Mouse (Mus musculus) midbrain, embryonic 11.5 days (tissue): Measurements from ENCODE around the gene Tns3. TPM values are rescaled to one million over a fixed set of nuclear protein-coding genes. Genes with fewer than 3 reads are reported as not detected.

ENCODE experiments used
- ATAC-seq: fragments of 200-750 bp; cut with Nextera tagmentation; 2 replicates; pipeline ENCODE4 v1.8.0; 2017; ENCODE audit warnings: moderate TSS enrichment, moderate library complexity; ENCODE audit not compliant: low FRiP score
- DNase-seq: peaks from one replicate; pipeline ENCODE4 v3.0.0; 2015; ENCODE audit warnings: low spot score; ENCODE audit errors: missing footprints
- H3K27ac ChIP-seq: fragments of 300-500 bp; sonication (generic); 2 replicates; pipeline ENCODE4 v1.5.1; 2014; ENCODE audit warnings: low read depth, low read length
- H3K27me3 ChIP-seq: fragments of 300-500 bp; sonication (generic); 2 replicates; pipeline ENCODE4 v1.6.1; 2014; ENCODE audit warnings: mild to moderate bottlenecking, low read length, moderate library complexity, mixed read lengths; ENCODE audit not compliant: control insufficient read depth, insufficient read depth
- H3K36me3 ChIP-seq: fragments of 300-500 bp; sonication (generic); 2 replicates; pipeline ENCODE4 v1.6.1; 2014; ENCODE audit warnings: mild to moderate bottlenecking, low read length, moderate library complexity, mixed read lengths; ENCODE audit not compliant: control insufficient read depth, insufficient read depth
- H3K4me1 ChIP-seq: fragments of 300-500 bp; sonication (generic); 2 replicates; pipeline ENCODE4 v1.6.1; 2014; ENCODE audit warnings: low read length; ENCODE audit not compliant: control insufficient read depth, insufficient read depth
- H3K4me2 ChIP-seq: fragments of 300-500 bp; sonication (generic); 2 replicates; pipeline ENCODE4 v1.6.1; 2014; ENCODE audit warnings: mild to moderate bottlenecking, moderate library complexity
- H3K4me3 ChIP-seq: fragments of 300-500 bp; sonication (generic); 2 replicates; pipeline ENCODE4 v1.5.1; 2014; ENCODE audit warnings: low read depth, low read length
- H3K9ac ChIP-seq: fragments of 300-500 bp; sonication (generic); 2 replicates; pipeline ENCODE4 v1.6.1; 2014; ENCODE audit warnings: low read length
- H3K9me3 ChIP-seq: fragments of 300-500 bp; sonication (generic); 2 replicates; pipeline ENCODE4 v1.6.1; 2016; ENCODE audit warnings: low read length; ENCODE audit not compliant: control insufficient read depth
- WGBS: fragments of 180-500 bp; shearing (Covaris S2); extraction: QIAGEN DNeasy Blood & Tissue Kit; methylation state at CpG from one replicate; pipeline ENCODE4 v1.1.7; 2014; 5-methylcytosine and 5-hydroxymethylcytosine counted together
- polyA plus RNA-seq: library from polyadenylated mRNA; unstranded; fragments of >200 nt; fragmentation: Nextera tagmentation; extraction: Ambion mirVana; gene quantifications from 2 replicates; pipeline ENCODE4 v1.2.1, GENCODE M21; 2014

Tns3 gene
- polyA plus RNA-seq = 4.9 and 5.0 TPM in 2 replicates

- Histone ChIP-seq H3K9ac (peak within 1 kb of the TSS; percentile 83), H3K4me3 (peak within 1 kb of the TSS; percentile 64), H3K9me3 (no peaks in the 10 kb centered on the region), H3K36me3 (no peaks in the 10 kb centered on the region), H3K4me1 (peaks cover 9% of the 10 kb centered on the region), H3K4me2 (peak within 1 kb of the TSS; percentile 97), H3K27ac (no peak within 1 kb of the TSS), H3K27me3 (peaks cover 6% of the 10 kb centered on the region)
- ATAC-seq (peak; percentile 83), DNase-seq (no peak)
- under 1% methylated on average over 37 of the region's 37 CpGs for WGBS
These were observed at the start of gene Tns3 for GRCm38 (mm10) chr11:8664393-8664743. TSS of gene Tns3 (minus strand) at chr11:8664535.

GRCm38 (mm10) chr11:8706246-8707041, 42.1 kb upstream of the Tns3 start:
- H3K4me2 ChIP-seq = no peak overlapping the region
- 74% methylated on average over 8 of the region's 8 CpGs for WGBS
- H3K9ac ChIP-seq = no peak overlapping the region
- no peak for ATAC-seq
- no peaks in the 10 kb centered on the region for H3K4me1 ChIP-seq
- H3K4me3 ChIP-seq = no peak overlapping the region
- no peaks in the 10 kb centered on the region for H3K27me3 ChIP-seq
- no peaks in the 10 kb centered on the region for H3K9me3 ChIP-seq
- no peak overlapping the region for H3K27ac ChIP-seq
- no peaks in the 10 kb centered on the region for H3K36me3 ChIP-seq
- peak; percentile 51 for DNase-seq

GRCm38 (mm10) chr11:8705156-8705555, 40.8 kb upstream of the Tns3 start:
- H3K36me3 ChIP-seq = no peaks in the 10 kb centered on the region
- peaks cover under 1% of the 10 kb centered on the region; the same call in 1 of the 2 replicates for H3K4me1 ChIP-seq
- no peak overlapping the region for H3K27ac ChIP-seq
- H3K4me3 ChIP-seq = no peak overlapping the region
- H3K27me3 ChIP-seq = no peaks in the 10 kb centered on the region
- H3K4me2 ChIP-seq = no peak overlapping the region
- no peak overlapping the region for H3K9ac ChIP-seq
- WGBS = 71% methylated on average over 1 of the region's 1 CpGs
- no peaks in the 10 kb centered on the region for H3K9me3 ChIP-seq
- DNase-seq = no peak
- no peak for ATAC-seq

- H3K9me3 ChIP-seq = no peaks in the 10 kb centered on the region
- no peak overlapping the region for H3K4me3 ChIP-seq
- ATAC-seq (no peak), DNase-seq (no peak)
- H3K4me2 ChIP-seq = no peak overlapping the region
- no peak overlapping the region for H3K9ac ChIP-seq
- no peak overlapping the region for H3K27ac ChIP-seq
- peaks cover 7% of the 10 kb centered on the region; the same call in 1 of the 2 replicates for H3K4me1 ChIP-seq
- no peaks in the 10 kb centered on the region for H3K27me3 ChIP-seq
- 75% methylated on average over 6 of the region's 6 CpGs for WGBS
- no peaks in the 10 kb centered on the region for H3K36me3 ChIP-seq
These were observed 39.5 kb upstream of the Tns3 start for GRCm38 (mm10) chr11:8703876-8704275.

DNA sequence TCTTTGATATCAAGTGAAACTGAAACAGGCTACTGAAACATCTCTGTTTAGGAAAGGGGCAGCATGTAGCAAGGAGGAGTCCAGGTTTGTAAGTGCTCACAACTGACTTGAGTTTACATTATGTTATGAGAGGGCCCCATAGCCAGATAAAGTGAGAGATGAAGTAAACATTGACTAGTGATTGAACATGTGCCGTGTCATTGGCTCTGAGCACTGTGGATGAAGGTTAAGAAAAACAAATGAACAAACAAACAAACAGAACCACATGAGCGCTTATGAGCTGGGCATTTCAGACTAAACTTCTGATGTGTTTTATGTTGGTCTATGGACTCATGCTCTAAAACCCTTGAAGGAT, 38.2 kb upstream of the Tns3 start:
- 97% methylated on average over 2 of the region's 2 CpGs for WGBS
- H3K4me2 ChIP-seq = no peak overlapping the region
- ATAC-seq = no peak

DNA sequence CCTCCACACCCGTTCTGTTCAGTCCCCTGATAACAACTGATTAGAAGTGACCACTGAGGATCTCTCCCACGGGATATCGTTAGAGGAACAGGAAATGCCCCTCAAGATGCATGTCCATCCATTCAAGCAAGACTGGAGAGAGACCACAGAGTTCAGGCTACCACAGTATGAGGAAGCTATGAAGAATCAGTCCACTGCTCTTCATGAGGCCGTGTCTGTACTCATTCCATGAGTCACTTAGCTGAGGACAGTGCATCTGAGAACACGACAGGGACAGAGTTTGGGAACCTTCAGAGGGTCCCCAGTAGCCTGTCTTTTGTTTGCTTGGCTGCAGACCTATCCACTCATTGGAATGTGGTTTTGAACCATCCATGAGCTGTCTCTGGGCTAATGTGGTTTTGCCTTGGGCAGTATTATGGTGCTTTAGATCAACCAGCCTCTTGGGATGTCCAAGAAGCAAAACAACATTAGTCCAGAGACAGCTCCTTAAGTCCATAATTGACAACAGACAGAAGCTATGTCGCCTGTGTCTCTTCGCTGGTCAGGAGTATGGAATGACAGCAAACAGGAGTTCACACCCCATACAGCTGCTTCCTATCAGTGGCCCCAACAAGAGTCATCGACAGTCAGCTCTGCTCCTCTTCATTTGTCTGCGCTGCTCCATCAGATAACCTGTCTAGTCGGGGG, 37.7 kb upstream of the Tns3 start:
- Histone ChIP-seq H3K4me3 (no peak overlapping the region), H3K36me3 (no peaks in the 10 kb centered on the region), H3K27ac (no peak overlapping the region), H3K9me3 (no peaks in the 10 kb centered on the region), H3K27me3 (no peaks in the 10 kb centered on the region), H3K9ac (no peak overlapping the region), H3K4me1 (peaks cover 7% of the 10 kb centered on the region; the same call in 1 of the 2 replicates), H3K4me2 (no peak overlapping the region)
- DNase-seq (no peak), ATAC-seq (no peak)
- 81% methylated on average over 10 of the region's 10 CpGs for WGBS

More for the DNA sequence above, 38.2 kb upstream of the Tns3 start:
- no peak overlapping the region for H3K4me3 ChIP-seq
- H3K9me3 ChIP-seq = no peaks in the 10 kb centered on the region
- H3K9ac ChIP-seq = no peak overlapping the region
- no peaks in the 10 kb centered on the region for H3K27me3 ChIP-seq
- no peak overlapping the region for H3K27ac ChIP-seq
- no peaks in the 10 kb centered on the region for H3K36me3 ChIP-seq
- H3K4me1 ChIP-seq = peaks cover 7% of the 10 kb centered on the region; the same call in 1 of the 2 replicates
- no peak for DNase-seq

GRCm38 (mm10) chr11:8701400-8701799, 37.1 kb upstream of the Tns3 start:
- Histone ChIP-seq H3K9ac (no peak overlapping the region), H3K27ac (no peak overlapping the region), H3K4me1 (peaks cover 7% of the 10 kb centered on the region; the same call in 1 of the 2 replicates), H3K4me2 (no peak overlapping the region), H3K36me3 (no peaks in the 10 kb centered on the region), H3K27me3 (no peaks in the 10 kb centered on the region), H3K4me3 (no peak overlapping the region), H3K9me3 (no peaks in the 10 kb centered on the region)
- ATAC-seq (no peak), DNase-seq (no peak)
- WGBS = 74% methylated on average over 3 of the region's 3 CpGs

GRCm38 (mm10) chr11:8700641-8701221, 36.4 kb upstream of the Tns3 start:
- DNase-seq = no peak
- no peak for ATAC-seq
- no peaks in the 10 kb centered on the region for H3K36me3 ChIP-seq
- no peaks in the 10 kb centered on the region for H3K9me3 ChIP-seq
- H3K4me3 ChIP-seq = no peak overlapping the region
- H3K9ac ChIP-seq = no peak overlapping the region
- H3K27me3 ChIP-seq = no peaks in the 10 kb centered on the region
- no peak overlapping the region for H3K4me2 ChIP-seq
- H3K27ac ChIP-seq = no peak overlapping the region
- WGBS = 85% methylated on average over 8 of the region's 8 CpGs
- peaks cover 7% of the 10 kb centered on the region; the same call in 1 of the 2 replicates for H3K4me1 ChIP-seq

- Histone ChIP-seq H3K9me3 (no peaks in the 10 kb centered on the region), H3K27ac (no peak overlapping the region), H3K4me3 (no peak overlapping the region), H3K36me3 (no peaks in the 10 kb centered on the region), H3K27me3 (no peaks in the 10 kb centered on the region), H3K9ac (no peak overlapping the region), H3K4me2 (no peak overlapping the region), H3K4me1 (peaks cover 7% of the 10 kb centered on the region; the same call in 1 of the 2 replicates)
- ATAC-seq (no peak), DNase-seq (no peak)
- WGBS = 27% methylated on average over 5 of the region's 5 CpGs
These were observed 35.4 kb upstream of the Tns3 start for GRCm38 (mm10) chr11:8699777-8700176.
